Mouse (Mus musculus): ENCODE measurements at regions not wholly inside any gene's neighbourhood (a gene's known extent, or its start where the extent isn't known, plus 50 kb on each side); places are given as distances from the start of the nearest gene placed in this dataset.

GRCm38 (mm10) chr5:35156371-35156770, 50.8 kb upstream of the Lrpap1 start:
- WGBS = 69% methylated on average over 7 of the region's 7 CpGs
- no peak overlapping the region for H3K9ac ChIP-seq (ENCODE audit: low read length)
- ATAC-seq (ENCODE audit: insufficient read depth, low FRiP score) = no peak
- H3K4me1 ChIP-seq (ENCODE audit: control insufficient read depth, insufficient read depth, low read length) = peaks cover 17% of the 10 kb centered on the region
- H3K27me3 ChIP-seq (ENCODE audit: control insufficient read depth, insufficient read depth, low read length) = no peaks in the 10 kb centered on the region
- H3K36me3 ChIP-seq (ENCODE audit: control insufficient read depth, insufficient read depth, low read length) = no peaks in the 10 kb centered on the region
- no peak overlapping the region for H3K4me2 ChIP-seq (ENCODE audit: low read depth, low read length)
- H3K9me3 ChIP-seq (replicated peaks; ENCODE audit: control insufficient read depth, low read length) = peaks cover under 1% of the 10 kb centered on the region; the same call in 1 of the 2 replicates
- H3K4me3 ChIP-seq (replicated peaks; ENCODE audit: low read length) = no peak overlapping the region
- no peak overlapping the region for H3K27ac ChIP-seq (ENCODE audit: low read length)

- H3K36me3 ChIP-seq (ENCODE audit: control insufficient read depth, insufficient read depth, low read length) = no peaks in the 10 kb centered on the region
- no peak overlapping the region for H3K9ac ChIP-seq (ENCODE audit: low read length)
- 81% methylated on average over 3 of the region's 3 CpGs for WGBS
- peaks cover 14% of the 10 kb centered on the region for H3K4me1 ChIP-seq (ENCODE audit: control insufficient read depth, insufficient read depth, low read length)
- H3K27me3 ChIP-seq (ENCODE audit: control insufficient read depth, insufficient read depth, low read length) = no peaks in the 10 kb centered on the region
- H3K27ac ChIP-seq (ENCODE audit: low read length) = no peak overlapping the region
- H3K9me3 ChIP-seq (replicated peaks; ENCODE audit: control insufficient read depth, low read length) = peaks cover 4% of the 10 kb centered on the region; the same call in 1 of the 2 replicates
- H3K4me3 ChIP-seq (replicated peaks; ENCODE audit: low read length) = no peak overlapping the region
- no peak for ATAC-seq (ENCODE audit: insufficient read depth, low FRiP score)
- no peak overlapping the region for H3K4me2 ChIP-seq (ENCODE audit: low read depth, low read length)
Observed at GRCm38 (mm10) chr5:35155717-35156116, 50.2 kb upstream of the Lrpap1 start.

Data from stomach, embryonic 16.5 days (tissue).